ENCODE assay signal across 9 mouse cellular contexts in the genomic region with DNA sequence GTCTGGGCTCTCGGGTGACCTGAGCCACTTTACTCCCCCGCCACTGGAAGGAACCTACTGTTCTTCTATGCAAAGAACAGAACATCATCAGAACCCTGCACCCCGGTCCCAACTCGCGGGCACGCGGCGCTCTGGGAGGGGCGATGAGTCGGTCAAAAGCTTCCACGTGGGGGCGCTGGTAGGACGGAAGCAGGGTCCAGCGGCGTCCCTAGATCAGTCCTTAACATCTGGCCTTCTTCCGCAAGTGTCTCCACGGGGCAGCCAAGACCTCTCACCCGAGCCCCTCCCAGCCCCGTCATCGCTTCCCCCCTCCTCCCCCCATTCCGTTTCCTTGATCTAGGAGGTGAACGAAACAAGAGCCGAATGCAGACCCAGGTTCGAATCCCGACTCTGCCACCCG. TPM values are rescaled to one million over a fixed set of nuclear protein-coding genes. Genes with fewer than 3 reads are reported as not detected.
DNase-seq lines count a peak whose midpoint lies in the region; ATAC-seq and TF ChIP-seq lines count a peak whose summit lies in the region.
"Had no signal": no experiment of that assay in that cellular context is flagged by ENCODE, and none has a peak within 500 bp of the region (broad histone marks: within the 10 kb centered on the region; RNA-seq: fewer than 3 reads in every experiment).

No protein-coding gene starts in this region.

- TF ChIP-seq CTCF in testis, adult 2 months (IDR thresholded peaks at IDR 0.05; ENCODE audit: control insufficient read depth, insufficient read depth, insufficient replicate concordance, low read depth, low read length) = peak; percentile 67; the same call in 1 of the 2 replicates

- H3K9ac ChIP-seq in heart, embryonic 14.5 days (ENCODE audit: low read length) = peak overlapping the region; percentile 75
- H3K9ac ChIP-seq in neural tube, embryonic 13.5 days = peak overlapping the region; percentile 72

- no peaks in the 10 kb centered on the region for H3K9me3 ChIP-seq in forebrain, embryonic 10.5 days
- no peaks in the 10 kb centered on the region for H3K9me3 ChIP-seq in heart, embryonic 14.5 days (ENCODE audit: control insufficient read depth, low read length)
- no peaks in the 10 kb centered on the region for H3K9me3 ChIP-seq in neural tube, embryonic 13.5 days

- H3K36me3 ChIP-seq in forebrain, embryonic 10.5 days (replicated peaks) = no peaks in the 10 kb centered on the region
- no peaks in the 10 kb centered on the region for H3K36me3 ChIP-seq in heart, embryonic 14.5 days (ENCODE audit: control insufficient read depth, insufficient read depth, low read length)
- H3K36me3 ChIP-seq in neural tube, embryonic 13.5 days = no peaks in the 10 kb centered on the region
- no peaks in the 10 kb centered on the region for H3K36me3 ChIP-seq in testis, adult 2 months (ENCODE audit: control insufficient read depth, insufficient read depth, low read length)

- peak overlapping the region; percentile 38 for H3K27ac ChIP-seq in brown adipose tissue, adult 24 weeks (replicated peaks; ENCODE audit: low read depth, low read length)
- peak overlapping the region; percentile 88 for H3K27ac ChIP-seq in forebrain, embryonic 10.5 days
- H3K27ac ChIP-seq in heart, embryonic 14.5 days (replicated peaks in 1 of 2; ENCODE audit: control insufficient read depth in 1 of 2, insufficient read depth in 1 of 2, low read depth in 2 of 2, low read length in 2 of 2) = peak overlapping the region in 1 of 2 experiments; percentile 63; a peak in 1 of 4 replicates
- no peak overlapping the region for H3K27ac ChIP-seq in neural tube, embryonic 13.5 days (replicated peaks)
- 0 out of 2 replicates have a peak overlapping the region, but pooled peaks have one; percentile 32 for H3K27ac ChIP-seq in testis, adult 2 months (ENCODE audit: control insufficient read depth, insufficient read depth, low read depth, low read length)

- H3K27me3 ChIP-seq in forebrain, embryonic 10.5 days (ENCODE audit: poor library complexity, severe bottlenecking) = peaks cover 44% of the 10 kb centered on the region
- no peaks in the 10 kb centered on the region for H3K27me3 ChIP-seq in heart, embryonic 14.5 days (ENCODE audit: control insufficient read depth, insufficient read depth, low read length)
- peaks cover 9% of the 10 kb centered on the region; the same call in 1 of the 2 replicates for H3K27me3 ChIP-seq in neural tube, embryonic 13.5 days
- H3K27me3 ChIP-seq in testis, adult 2 months (ENCODE audit: control insufficient read depth, insufficient read depth, low read length) = no peaks in the 10 kb centered on the region

- DNase-seq in forebrain, embryonic 10.5 days (ENCODE audit: extremely low spot score, low spot score) = peak; percentile 80
- DNase-seq in kidney, postnatal 14 days = peak; percentile 86
- peak; percentile 85 to 89 for DNase-seq in lung, adult 18-20 months

- WGBS in forebrain, embryonic 10.5 days = under 1% methylated on average over 25 of the region's 26 CpGs
- 2% methylated on average over 23 of the region's 26 CpGs for WGBS in heart, embryonic 14.5 days
- WGBS in neural tube, embryonic 13.5 days = under 1% methylated on average over 26 of the region's 26 CpGs

- TF ChIP-seq POLR2A in testis, adult 2 months (IDR thresholded peaks at IDR 0.05; ENCODE audit: control insufficient read depth, low read depth, low read length) = no peak

- peak overlapping the region; percentile 94 for H3K4me2 ChIP-seq in heart, embryonic 14.5 days (ENCODE audit: low read length)
- H3K4me2 ChIP-seq in neural tube, embryonic 13.5 days = peak overlapping the region; percentile 81

- H3K4me1 ChIP-seq in brown adipose tissue, adult 24 weeks (ENCODE audit: control insufficient read depth, insufficient read depth, insufficient read length, low read length) = no peaks in the 10 kb centered on the region
- peaks cover 25% of the 10 kb centered on the region for H3K4me1 ChIP-seq in forebrain, embryonic 10.5 days
- peaks cover 2 to 8% of the 10 kb centered on the region in 2 experiments; a peak in 2 of 4 replicates for H3K4me1 ChIP-seq in heart, embryonic 14.5 days (ENCODE audit: control insufficient read depth in 2 of 2, insufficient read depth in 2 of 2, low read length in 2 of 2)
- H3K4me1 ChIP-seq in neural tube, embryonic 13.5 days (replicated peaks) = peaks cover 21% of the 10 kb centered on the region
- H3K4me1 ChIP-seq in testis, adult 2 months (ENCODE audit: control insufficient read depth, insufficient read depth, low read length) = peaks cover 6% of the 10 kb centered on the region

- peak; percentile 19 for ATAC-seq in CD4-positive, CD25-positive, alpha-beta regulatory T cell, adult 4 months
- peak; percentile 36; the same call in 1 of the 2 replicates for ATAC-seq in heart, embryonic 14.5 days (ENCODE audit: insufficient number of reproducible peaks, insufficient read depth, low FRiP score, low read depth)
- peak; percentile 44; the same call in 1 of the 2 replicates for ATAC-seq in neural tube, embryonic 13.5 days (ENCODE audit: low read depth)

- H3K4me3 ChIP-seq in brown adipose tissue, adult 24 weeks (ENCODE audit: insufficient read depth, low read depth, low read length) = peak overlapping the region; percentile 78
- peak overlapping the region; percentile 66 for H3K4me3 ChIP-seq in forebrain, embryonic 10.5 days
- peak overlapping the region; percentile 56 for H3K4me3 ChIP-seq in heart, embryonic 14.5 days (ENCODE audit: control insufficient read depth in 1 of 2, insufficient read depth in 1 of 2, low read depth in 1 of 2, low read length in 2 of 2)
- peak overlapping the region; percentile 48 for H3K4me3 ChIP-seq in neural tube, embryonic 13.5 days
- peak overlapping the region; percentile 93 for H3K4me3 ChIP-seq in testis, adult 2 months (ENCODE audit: control insufficient read depth, low read depth, low read length)

RNA-seq across cellular contexts. Expression of gene Tac4, which starts 2.8 kb away (rescaled TPM):
- not detected for polyA plus RNA-seq in CD4-positive, CD25-positive, alpha-beta regulatory T cell, adult 4 months (2017; shearing (Covaris generic))
- polyA plus RNA-seq in brown adipose tissue, adult 24 weeks (2012; ENCODE audit: insufficient read depth, insufficient read length, missing spikeins) = not detected in 2 replicates
- not detected in 2 replicates for polyA plus RNA-seq in forebrain, embryonic 10.5 days (2016; fragmentation: Nextera tagmentation; extraction: Ambion mirVana)
- polyA plus RNA-seq in heart, embryonic 14.5 days (2014; fragmentation: Nextera tagmentation; extraction: Ambion mirVana) = not detected in 2 replicates
- 0.15 TPM in 1 of 2 replicates, not detected in the other for polyA plus RNA-seq in neural tube, embryonic 13.5 days (2015; fragmentation: Nextera tagmentation; extraction: Ambion mirVana)
- polyA plus RNA-seq in testis, adult 2 months (2012; rRNA removed) = not detected in 2 replicates
- polyA plus RNA-seq: gonadal fat pad, adult 2 months had no signal

RNA-seq across cellular contexts. Expression of gene Kat7, which starts 51.6 kb away (rescaled TPM):
- polyA plus RNA-seq in CD4-positive, CD25-positive, alpha-beta regulatory T cell, adult 4 months (2017; shearing (Covaris generic)) = 10 to 100 TPM; 44.9 to 65.7 TPM
- polyA plus RNA-seq in brown adipose tissue, adult 24 weeks (2012; ENCODE audit: insufficient read depth, insufficient read length, missing spikeins) = 21.0 and 25.9 TPM in 2 replicates
- 93.2 and 93.7 TPM in 2 replicates for polyA plus RNA-seq in forebrain, embryonic 10.5 days (2016; fragmentation: Nextera tagmentation; extraction: Ambion mirVana)
- 45.4 and 45.6 TPM in 2 replicates for polyA plus RNA-seq in heart, embryonic 14.5 days (2014; fragmentation: Nextera tagmentation; extraction: Ambion mirVana)
- polyA plus RNA-seq in neural tube, embryonic 13.5 days (2015; fragmentation: Nextera tagmentation; extraction: Ambion mirVana) = 58.3 and 60.7 TPM in 2 replicates
- polyA plus RNA-seq in testis, adult 2 months (2012; rRNA removed) = 89.5 and 93.1 TPM in 2 replicates
